Mouse (Mus musculus) pancreas, adult 10 weeks (tissue): ENCODE measurements around the gene Kbtbd13. TPM values are rescaled to one million over a fixed set of nuclear protein-coding genes. Genes with fewer than 3 reads are reported as not detected.

ENCODE experiments used
- polyA plus RNA-seq: library from polyadenylated mRNA; stranded (reverse); fragments of 350-450 nt; fragmentation: Illumina TruSeq; extraction: RNeasy Lipid Tissue Mini Kit (QIAGEN cat#74804); gene quantifications from one replicate; pipeline ENCODE4 v1.2.3, GENCODE M21; 2015; ENCODE audit warnings: low read depth, low replicate concordance; ENCODE audit not compliant: insufficient read depth

Kbtbd13 gene
- not detected for polyA plus RNA-seq

DNA sequence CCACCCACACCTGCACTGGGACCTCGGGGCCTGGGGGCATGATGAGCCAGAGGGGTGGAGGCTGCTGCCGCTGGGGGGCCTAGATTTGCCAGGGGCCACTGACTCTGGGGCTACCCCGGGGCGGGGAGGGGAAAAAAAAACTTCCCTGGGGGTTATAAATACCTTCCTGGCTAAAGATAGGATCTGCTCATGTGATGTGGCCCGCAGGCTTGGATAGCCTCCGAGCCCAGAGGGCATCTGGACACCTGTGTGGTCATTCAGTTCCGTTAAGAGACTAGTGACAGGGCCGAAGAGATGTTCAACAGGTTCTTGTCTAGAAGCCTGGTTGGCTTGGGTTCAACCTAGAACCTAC is at the start of gene Kbtbd13:
TSS of gene Kbtbd13 (minus strand) at position 40 of the 352 bp plus-strand sequence.

DNA sequence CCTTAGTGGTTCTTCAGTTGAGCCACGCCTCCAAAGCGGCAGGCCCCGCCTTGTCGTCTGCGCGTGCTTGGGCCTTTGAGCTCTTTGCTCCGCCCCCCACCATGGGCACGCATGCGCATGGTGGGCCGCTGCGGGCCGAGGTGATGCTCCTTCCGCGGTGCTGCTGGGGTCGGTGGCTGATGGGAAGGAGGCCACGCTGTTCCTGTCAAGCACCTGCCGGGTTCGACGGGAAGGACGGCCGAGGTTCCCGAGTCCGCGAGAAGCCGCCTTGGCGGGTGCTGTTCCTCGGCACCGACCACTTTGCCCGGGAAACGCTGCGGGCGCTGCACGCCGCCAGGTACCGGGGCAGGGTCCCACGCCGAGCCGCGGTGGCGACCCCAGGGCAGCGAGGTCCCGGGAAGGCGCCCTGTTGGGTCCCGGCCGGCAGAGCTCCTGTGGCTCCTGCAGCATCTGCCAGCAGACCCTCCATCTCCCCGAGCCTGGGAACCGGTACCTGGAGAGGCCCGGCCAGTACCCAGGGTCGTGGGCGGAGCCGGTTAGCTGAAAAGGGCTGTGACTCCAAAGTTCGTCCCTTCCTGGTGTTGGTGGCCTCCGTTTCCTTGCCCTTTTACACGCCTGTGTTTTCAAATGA is 44.3 kb upstream of the Kbtbd13 start, which contains the start of gene Mtfmt:
TSS of gene Mtfmt (plus strand) at position 112 of the 631 bp plus-strand sequence.

DNA sequence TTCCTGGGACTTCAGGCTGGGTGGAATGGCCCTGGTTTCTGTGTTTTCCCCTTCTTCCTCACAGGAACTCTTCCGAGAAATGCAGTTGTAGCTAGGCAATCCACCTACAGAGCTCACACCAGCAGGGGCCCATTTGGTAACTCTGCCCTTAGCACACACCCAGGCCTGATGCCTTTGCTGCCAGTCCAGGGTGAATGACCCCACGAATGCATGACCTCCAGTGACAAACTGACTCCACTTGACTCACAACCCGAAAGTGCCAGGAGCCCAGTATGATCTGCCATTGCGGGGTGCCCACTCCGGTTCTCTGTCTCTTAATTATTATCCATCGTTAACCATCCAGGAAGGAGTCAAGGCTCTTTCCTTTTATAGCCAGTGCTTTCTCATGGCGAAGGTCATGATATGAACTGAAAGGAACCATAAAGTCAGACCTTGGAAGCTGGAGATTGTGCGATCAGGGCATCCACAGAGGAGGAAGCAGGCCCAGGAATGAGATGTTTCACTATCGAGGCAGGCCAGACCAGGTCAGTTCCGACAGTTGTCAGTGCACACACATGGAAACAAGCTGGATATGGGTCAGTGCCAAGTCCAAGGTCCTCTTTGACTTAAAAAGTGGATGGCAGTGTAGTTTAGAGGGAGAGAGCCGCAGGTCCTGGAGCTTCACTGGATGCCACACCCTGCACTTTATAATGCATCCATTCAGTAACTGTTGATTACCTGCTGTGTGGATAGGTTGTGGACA is 31.5 kb upstream of the Kbtbd13 start, which contains the start of gene Slc51b:
TSS of gene Slc51b (minus strand) at position 196 of the 742 bp plus-strand sequence.

DNA sequence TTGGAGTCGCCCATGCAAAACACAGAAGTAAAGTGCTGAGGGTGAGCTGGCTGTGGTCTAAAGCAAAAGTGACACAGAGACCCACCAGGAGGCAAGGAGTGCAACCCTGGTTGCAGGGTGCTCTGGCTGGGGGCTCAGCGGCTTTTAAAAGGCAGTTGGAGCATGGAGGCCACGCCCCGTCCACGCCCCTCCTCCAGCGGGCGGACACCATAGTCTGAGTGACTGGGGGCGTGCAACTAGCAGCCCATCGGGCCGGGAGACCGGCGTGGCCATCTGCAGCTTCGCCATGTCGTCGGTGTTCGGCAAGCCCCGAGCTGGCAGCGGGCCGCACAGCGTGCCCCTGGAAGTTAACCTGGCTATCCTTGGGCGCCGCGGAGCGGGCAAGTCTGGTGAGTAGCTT is 6.8 kb upstream of the Kbtbd13 start, which contains the start of gene Rasl12:
TSS of gene Rasl12 (plus strand) at position 228 of the 400 bp plus-strand sequence.

DNA sequence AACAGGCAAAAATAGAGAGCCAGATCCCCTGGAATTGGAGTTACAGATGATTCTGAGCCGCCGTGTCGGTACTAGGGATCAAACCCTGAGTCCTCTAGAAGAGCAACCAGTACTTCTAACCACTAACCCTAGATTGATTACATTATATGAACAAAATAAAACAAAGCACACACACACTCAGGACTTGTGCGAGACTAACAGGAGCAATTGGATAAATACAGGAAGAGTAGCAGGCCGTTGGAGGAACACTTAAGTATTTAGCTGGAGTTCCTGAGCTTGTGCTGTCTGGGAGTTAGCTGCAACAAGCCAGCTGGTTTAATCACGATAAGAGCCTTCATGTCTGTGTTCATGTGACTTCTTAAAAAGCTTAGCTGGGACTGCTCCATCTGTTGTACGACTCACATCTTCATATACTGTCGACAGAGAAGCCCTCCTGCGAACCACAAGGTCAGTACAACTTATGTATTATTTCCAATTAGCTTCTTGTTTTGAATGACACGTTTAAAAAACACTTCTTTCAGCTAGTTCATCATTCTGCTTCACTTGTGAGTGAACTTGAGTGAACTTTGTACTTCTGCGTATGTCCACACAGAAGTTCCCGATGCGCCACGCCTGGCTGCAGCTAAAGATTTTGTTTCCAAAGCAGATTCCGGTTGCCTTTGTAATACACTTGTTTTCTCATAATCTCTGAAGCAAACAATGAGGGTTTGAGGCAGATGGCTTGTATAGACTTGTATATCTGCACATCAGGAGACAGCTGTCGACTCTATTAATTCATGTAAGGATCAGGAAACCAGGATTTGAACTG is 30.6 kb downstream of the Kbtbd13 start, which contains the start of gene Ubap1l:
TSS of gene Ubap1l (plus strand) at position 401 of the 808 bp plus-strand sequence.

DNA sequence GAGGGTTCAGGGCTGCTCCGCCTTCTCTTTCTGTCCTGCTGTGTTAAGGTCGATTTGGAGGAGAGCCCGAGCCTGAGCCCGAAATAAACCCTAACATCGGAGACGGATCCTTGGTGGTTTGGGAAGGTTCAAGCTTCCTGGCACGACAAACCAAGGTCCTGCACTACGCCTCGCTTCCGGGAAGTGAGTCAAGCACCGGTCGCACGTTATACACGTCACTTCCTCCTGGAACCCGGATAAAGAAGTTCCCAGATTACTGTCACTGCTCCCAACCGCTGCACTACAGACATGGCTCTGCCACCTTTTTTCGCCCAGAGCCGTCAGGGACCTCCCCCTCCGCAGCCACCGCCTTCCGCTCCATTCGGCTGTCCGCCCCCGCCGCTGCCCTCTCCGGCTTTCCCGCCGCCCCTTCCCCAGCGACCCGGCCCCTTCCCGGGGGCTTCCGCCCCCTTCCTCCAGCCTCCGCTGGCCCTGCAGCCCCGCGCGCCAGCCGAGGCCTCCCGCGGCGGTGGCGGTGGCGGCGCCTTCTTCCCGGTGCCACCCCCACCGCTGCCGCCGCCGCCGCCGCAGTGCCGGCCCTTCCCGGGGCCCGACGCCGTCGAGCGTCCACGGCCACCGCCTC is 45.5 kb downstream of the Kbtbd13 start, which contains the start of gene Pdcd7:
TSS of gene Pdcd7 (plus strand) at position 251 of the 622 bp plus-strand sequence.

Other genes starting within 250 kb of the Kbtbd13 start
- gene Parp16, start 196.3 kb downstream of the Kbtbd13 start, polyA plus RNA-seq = 10.2 TPM
- 5.6 TPM for gene Cilp, start 126.5 kb downstream of the Kbtbd13 start, polyA plus RNA-seq
- 8.9 TPM for gene Clpx, start 97.4 kb downstream of the Kbtbd13 start, polyA plus RNA-seq
- gene Pdcd7, start 45.5 kb downstream of the Kbtbd13 start, polyA plus RNA-seq = 3.5 TPM
- not detected for gene Ubap1l, start 30.6 kb downstream of the Kbtbd13 start, polyA plus RNA-seq
- 6.2 TPM for gene Rasl12, start 6.9 kb upstream of the Kbtbd13 start, polyA plus RNA-seq
- gene Slc51b, start 31.3 kb upstream of the Kbtbd13 start, polyA plus RNA-seq = not detected
- gene Mtfmt, start 44.1 kb upstream of the Kbtbd13 start, polyA plus RNA-seq = 5.0 TPM
- 5.7 TPM for gene Spg21, start 69.3 kb upstream of the Kbtbd13 start, polyA plus RNA-seq
- gene Ankdd1a, start 128.5 kb upstream of the Kbtbd13 start, polyA plus RNA-seq = not detected
- 5.2 TPM for gene Plekho2, start 188.4 kb upstream of the Kbtbd13 start, polyA plus RNA-seq
- gene Pif1, start 195.5 kb upstream of the Kbtbd13 start, polyA plus RNA-seq = not detected
- 1.5 TPM for gene Rbpms2, start 238.0 kb upstream of the Kbtbd13 start, polyA plus RNA-seq